22 mouse cellular contexts compared by ENCODE assay signal in the genomic region with DNA sequence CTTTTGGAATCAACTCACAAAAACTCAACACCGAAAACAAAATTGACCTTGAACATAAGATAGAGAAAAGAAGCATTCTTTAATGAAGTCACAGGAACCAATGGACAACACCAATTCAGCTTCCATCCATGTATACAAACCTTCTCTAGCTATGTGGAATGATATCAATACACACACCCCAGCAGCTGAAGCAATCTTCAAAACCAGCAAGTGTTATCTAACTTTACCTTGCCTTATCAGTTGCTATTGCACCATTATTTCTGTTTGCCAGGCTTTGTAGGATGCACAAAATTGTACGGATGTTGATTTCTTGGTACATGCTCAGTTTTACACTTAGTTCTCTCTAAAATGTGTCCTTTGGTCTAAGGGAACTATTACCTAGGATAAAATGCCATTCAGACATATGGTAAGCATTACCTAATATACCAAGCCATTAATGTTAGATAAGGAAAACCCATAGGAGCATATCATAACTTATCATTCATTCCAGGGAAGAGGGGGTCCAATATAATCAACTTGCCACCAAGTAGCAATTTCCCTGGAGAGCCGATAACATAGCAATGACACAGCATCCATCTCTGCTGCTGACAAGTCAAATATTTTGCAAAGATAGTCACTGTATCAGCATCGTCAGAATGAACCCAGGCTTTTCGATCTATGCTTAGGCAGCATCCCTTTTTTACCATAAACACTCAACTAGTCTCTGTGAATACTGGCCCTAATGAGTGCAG.
DNase-seq lines count a peak whose midpoint lies in the region; ATAC-seq and TF ChIP-seq lines count a peak whose summit lies in the region.
"Had no signal": no experiment of that assay in that cellular context is flagged by ENCODE, and none has a peak within 500 bp of the region (broad histone marks: within the 10 kb centered on the region; RNA-seq: fewer than 3 reads in every experiment).

No protein-coding gene starts in this region.

- no peak overlapping the region for H3K4me2 ChIP-seq in midbrain, embryonic 11.5 days
- no peak overlapping the region for H3K4me2 ChIP-seq in liver, embryonic 13.5 days
- H3K4me2 ChIP-seq in liver, postnatal 0 days (ENCODE audit: low read depth, low read length): no peak overlapping the region
- H3K4me2 ChIP-seq in neural tube, embryonic 15.5 days: no peak overlapping the region
- H3K4me2 ChIP-seq: embryonic facial prominence, embryonic 15.5 days; forebrain, embryonic 12.5 days; heart, embryonic 11.5 days; heart, embryonic 15.5 days; hindbrain, embryonic 13.5 days had no signal

- H3K4me1 ChIP-seq in midbrain, embryonic 11.5 days (ENCODE audit: control insufficient read depth, insufficient read depth, low read length): no peaks in the 10 kb centered on the region
- no peaks in the 10 kb centered on the region for H3K4me1 ChIP-seq in midbrain, embryonic 10.5 days
- peaks cover 8% of the 10 kb centered on the region for H3K4me1 ChIP-seq in liver, embryonic 13.5 days (replicated peaks)
- H3K4me1 ChIP-seq in liver, postnatal 0 days (ENCODE audit: insufficient read depth): 0 out of 2 replicates have a peak, but pooled peaks cover 2% of the 10 kb centered on the region
- no peaks in the 10 kb centered on the region for H3K4me1 ChIP-seq in neural tube, embryonic 15.5 days
- H3K4me1 ChIP-seq: embryonic facial prominence, embryonic 15.5 days; forebrain, embryonic 12.5 days; heart, embryonic 15.5 days; hindbrain, embryonic 13.5 days had no signal

- peak; percentile 8 for DNase-seq in midbrain, embryonic 11.5 days (ENCODE audit: low spot score, missing footprints)
- no peak for DNase-seq in midbrain, embryonic 10.5 days (ENCODE audit: low spot score)
- no peak for DNase-seq in liver, embryonic 13.5 days
- no peak for DNase-seq in liver, postnatal 0 days
- DNase-seq in spleen, adult 12 weeks (ENCODE audit: low spot score): no peak
- DNase-seq in thymus, postnatal 10 days (ENCODE audit: low spot score in 2 of 2): no peak
- DNase-seq: adrenal gland, adult 8-10 months; adrenal gland, postnatal 36 days; cerebellum, adult 11 months; cerebellum, adult 8-10 months; cerebellum, postnatal 14 days; embryo, embryonic 11 days; gastrocnemius, postnatal 14 days; heart, adult 2 months; heart, postnatal 14 days had no signal

- 93% methylated on average over 5 of the region's 5 CpGs for WGBS in midbrain, embryonic 11.5 days
- WGBS in midbrain, embryonic 10.5 days: 92% methylated on average over 5 of the region's 5 CpGs
- WGBS in liver, embryonic 13.5 days (ENCODE audit: insufficient replicate concordance): 48% methylated on average over 5 of the region's 5 CpGs
- WGBS in liver, postnatal 0 days (ENCODE audit: insufficient replicate concordance): 72% methylated on average over 5 of the region's 5 CpGs
- 95% methylated on average over 5 of the region's 5 CpGs for WGBS in neural tube, embryonic 15.5 days

- no peak overlapping the region for H3K27ac ChIP-seq in midbrain, embryonic 11.5 days (ENCODE audit: low read depth, low read length)
- no peak overlapping the region for H3K27ac ChIP-seq in midbrain, embryonic 10.5 days (replicated peaks)
- no peak overlapping the region for H3K27ac ChIP-seq in liver, embryonic 13.5 days
- H3K27ac ChIP-seq in liver, postnatal 0 days (ENCODE audit: low read depth): no peak overlapping the region
- H3K27ac ChIP-seq in neural tube, embryonic 15.5 days (replicated peaks): no peak overlapping the region
- H3K27ac ChIP-seq: embryonic facial prominence, embryonic 15.5 days; forebrain, embryonic 12.5 days; heart, adult 2 months; heart, embryonic 15.5 days; hindbrain, embryonic 13.5 days had no signal

- H3K27me3 ChIP-seq in midbrain, embryonic 11.5 days (ENCODE audit: control insufficient read depth, insufficient read depth, low read length): no peaks in the 10 kb centered on the region
- no peaks in the 10 kb centered on the region for H3K27me3 ChIP-seq in midbrain, embryonic 10.5 days (ENCODE audit: low read depth, poor library complexity, severe bottlenecking)
- no peaks in the 10 kb centered on the region for H3K27me3 ChIP-seq in liver, embryonic 13.5 days
- no peaks in the 10 kb centered on the region for H3K27me3 ChIP-seq in liver, postnatal 0 days (ENCODE audit: insufficient read depth, low read length)
- H3K27me3 ChIP-seq in neural tube, embryonic 15.5 days (replicated peaks): no peaks in the 10 kb centered on the region
- H3K27me3 ChIP-seq: embryonic facial prominence, embryonic 15.5 days; forebrain, embryonic 12.5 days; heart, embryonic 15.5 days; hindbrain, embryonic 13.5 days had no signal

- no peak for ATAC-seq in midbrain, embryonic 11.5 days (ENCODE audit: low FRiP score)
- peak; percentile 85 for ATAC-seq in liver, embryonic 13.5 days (ENCODE audit: low read depth)
- peak; percentile 48; the same call in 1 of the 2 replicates for ATAC-seq in liver, postnatal 0 days
- no peak for ATAC-seq in neural tube, embryonic 15.5 days (ENCODE audit: low FRiP score)
- ATAC-seq: forebrain, embryonic 16.5 days had no signal

- no peaks in the 10 kb centered on the region for H3K9me3 ChIP-seq in midbrain, embryonic 11.5 days (ENCODE audit: control insufficient read depth, low read length)
- H3K9me3 ChIP-seq in midbrain, embryonic 10.5 days (replicated peaks): no peaks in the 10 kb centered on the region
- no peaks in the 10 kb centered on the region for H3K9me3 ChIP-seq in liver, embryonic 13.5 days (replicated peaks)
- H3K9me3 ChIP-seq in liver, postnatal 0 days (ENCODE audit: low read length): no peaks in the 10 kb centered on the region
- no peaks in the 10 kb centered on the region for H3K9me3 ChIP-seq in neural tube, embryonic 15.5 days (replicated peaks)
- H3K9me3 ChIP-seq: embryonic facial prominence, embryonic 15.5 days; forebrain, embryonic 12.5 days; heart, embryonic 15.5 days; hindbrain, embryonic 13.5 days had no signal

- H3K9ac ChIP-seq in midbrain, embryonic 11.5 days (ENCODE audit: low read length): no peak overlapping the region
- H3K9ac ChIP-seq in liver, embryonic 13.5 days: no peak overlapping the region
- no peak overlapping the region for H3K9ac ChIP-seq in liver, postnatal 0 days (replicated peaks)
- H3K9ac ChIP-seq in neural tube, embryonic 15.5 days (replicated peaks): no peak overlapping the region
- H3K9ac ChIP-seq: embryonic facial prominence, embryonic 15.5 days; forebrain, embryonic 12.5 days; heart, embryonic 15.5 days; hindbrain, embryonic 13.5 days had no signal

- TF ChIP-seq EP300 in liver, postnatal 0 days (IDR thresholded peaks at IDR 0.05; ENCODE audit: low read depth): peak; percentile 68

- no peaks in the 10 kb centered on the region for H3K36me3 ChIP-seq in midbrain, embryonic 11.5 days (ENCODE audit: control insufficient read depth, insufficient read depth, low read length)
- no peaks in the 10 kb centered on the region for H3K36me3 ChIP-seq in midbrain, embryonic 10.5 days
- no peaks in the 10 kb centered on the region for H3K36me3 ChIP-seq in liver, embryonic 13.5 days
- H3K36me3 ChIP-seq in liver, postnatal 0 days (replicated peaks; ENCODE audit: insufficient read depth, low read length): no peaks in the 10 kb centered on the region
- H3K36me3 ChIP-seq in neural tube, embryonic 15.5 days: no peaks in the 10 kb centered on the region
- H3K36me3 ChIP-seq: embryonic facial prominence, embryonic 15.5 days; forebrain, embryonic 12.5 days; heart, embryonic 15.5 days; hindbrain, embryonic 13.5 days had no signal

- no peak for TF ChIP-seq CTCF in liver, postnatal 0 days (IDR thresholded peaks at IDR 0.05; ENCODE audit: low read depth)

- no peak overlapping the region for H3K4me3 ChIP-seq in midbrain, embryonic 11.5 days (ENCODE audit: low read depth, low read length)
- H3K4me3 ChIP-seq in midbrain, embryonic 10.5 days: no peak overlapping the region
- H3K4me3 ChIP-seq in liver, embryonic 13.5 days (replicated peaks): no peak overlapping the region
- H3K4me3 ChIP-seq in liver, postnatal 0 days (ENCODE audit: low read depth, low read length): no peak overlapping the region
- H3K4me3 ChIP-seq in neural tube, embryonic 15.5 days (replicated peaks): no peak overlapping the region
- H3K4me3 ChIP-seq: embryonic facial prominence, embryonic 15.5 days; forebrain, embryonic 12.5 days; heart, adult 2 months; heart, embryonic 15.5 days; hindbrain, embryonic 13.5 days had no signal

Comparison
In these comparisons a context has a peak if more than half of its experiments do, and no peak if none do; other contexts are left out.
1. ATAC-seq: peak in liver, embryonic 13.5 days (single experiment) and liver, postnatal 0 days (single experiment); none in midbrain, embryonic 11.5 days (single experiment) and neural tube, embryonic 15.5 days (single experiment).